Mouse (Mus musculus) lung, adult 2 months (tissue): ENCODE data around the gene Fmod.

Source experiments
- CTCF ChIP-seq: fragments of 200-500 bp; IDR thresholded peaks from 2 replicates; pipeline ENCODE4 v1.5.1; 2011; ENCODE audit warnings: mild to moderate bottlenecking, low read length, control low read depth; ENCODE audit not compliant: insufficient read depth
- POLR2A ChIP-seq: fragments of 200-500 bp; IDR thresholded peaks from 2 replicates; pipeline ENCODE4 v1.6.1; 2011; ENCODE audit warnings: low read depth, mild to moderate bottlenecking, control low read depth, low read length, borderline replicate concordance; ENCODE audit errors: extremely low read depth

DNA sequence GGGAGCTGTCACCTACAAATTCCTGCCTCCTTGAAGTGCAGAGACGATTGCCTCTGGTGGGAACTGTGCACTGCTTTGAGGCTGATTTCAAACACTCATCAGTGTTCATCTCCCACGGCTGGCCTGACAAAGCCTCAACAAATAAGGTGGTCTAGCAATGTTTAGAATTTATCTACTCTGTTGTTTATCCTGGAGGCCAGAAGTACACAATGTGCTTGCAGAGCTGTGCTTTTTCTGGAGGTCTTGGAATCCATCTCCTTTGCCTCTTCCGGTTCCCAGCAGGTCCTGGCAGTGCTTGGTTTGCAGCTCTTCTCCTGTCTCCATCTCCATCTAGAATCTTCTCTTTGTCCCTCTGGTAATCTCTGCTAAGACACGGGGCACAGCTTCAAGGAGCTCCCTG lies 19.2 kb downstream of the Fmod start:
- TF ChIP-seq POLR2A (no peak), CTCF (no peak)
